Mouse (Mus musculus) E14TG2a.4 (cell line): ENCODE measurements around the gene Cerk.

Experiments
- CTCF ChIP-seq: conservative IDR thresholded peaks from 2 replicates; pipeline ENCODE4 v1.5.1; 2014; ENCODE audit warnings: low read length
- POU5F1 ChIP-seq: IDR thresholded peaks from 2 replicates; pipeline ENCODE4 v1.6.1; 2014; ENCODE audit warnings: low read length, borderline replicate concordance

GRCm38 (mm10) chr15:86130657-86131056 is 55.3 kb downstream of the Cerk start:
- no peak for TF ChIP-seq CTCF
- TF ChIP-seq POU5F1, result no peak
